Mouse (Mus musculus): ENCODE data around the gene Ntf3. TPM values are rescaled to one million over a fixed set of nuclear protein-coding genes. Genes with fewer than 3 reads are reported as not detected.

Gene Ntf3
- polyA plus RNA-seq, 1 experiment from 2014 or later, result 5.5 TPM

DNA sequence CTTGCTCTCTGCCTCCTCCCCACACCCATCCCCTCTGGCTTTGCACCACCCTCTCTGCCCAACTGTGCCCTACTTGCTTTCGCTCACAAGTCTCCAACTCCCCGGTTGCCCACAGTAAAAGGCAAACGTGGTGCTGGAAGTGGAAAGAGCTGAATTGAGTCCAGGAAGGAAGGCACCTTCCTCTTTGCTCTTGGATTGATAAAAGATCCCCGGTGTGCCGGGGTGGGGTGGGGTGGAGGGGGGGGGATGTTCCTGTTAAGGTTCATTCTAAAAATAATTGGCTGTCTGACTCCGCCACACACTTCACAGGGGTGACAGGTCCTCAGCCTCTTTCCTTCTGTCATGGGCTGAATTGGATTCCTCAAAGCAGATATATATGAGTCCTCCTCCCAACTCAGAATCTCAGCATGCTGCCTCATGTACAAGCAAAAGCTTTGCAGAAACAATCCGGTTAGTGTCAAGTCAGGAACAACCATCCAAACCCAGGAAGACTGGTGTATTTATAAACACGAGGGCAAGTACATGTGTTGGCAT, 24.6 kb downstream of the Ntf3 start:
- WGBS, result 74% methylated on average over 8 of the region's 8 CpGs
- Histone ChIP-seq H3K9ac (ENCODE audit: low read depth, low read length) (no peak overlapping the region), H3K27ac (ENCODE audit: low read depth, low read length) (no peak overlapping the region), H3K4me1 (ENCODE audit: control insufficient read depth, insufficient read depth, low read depth, low read length) (no peaks in the 10 kb centered on the region), H3K36me3 (ENCODE audit: control insufficient read depth, insufficient read depth, low read length) (no peaks in the 10 kb centered on the region), H3K4me2 (ENCODE audit: low read length) (no peak overlapping the region), H3K4me3 (ENCODE audit: low read length) (no peak overlapping the region), H3K9me3 (ENCODE audit: control insufficient read depth, low read length) (no peaks in the 10 kb centered on the region), H3K27me3 (replicated peaks; ENCODE audit: control insufficient read depth, insufficient read depth, low read length) (no peaks in the 10 kb centered on the region)
- no peak for ATAC-seq

GRCm38 (mm10) chr6:126141472-126141871, 25.2 kb downstream of the Ntf3 start:
- Histone ChIP-seq H3K4me2 (ENCODE audit: low read length) (no peak overlapping the region), H3K9ac (ENCODE audit: low read depth, low read length) (no peak overlapping the region), H3K27me3 (replicated peaks; ENCODE audit: control insufficient read depth, insufficient read depth, low read length) (no peaks in the 10 kb centered on the region), H3K9me3 (ENCODE audit: control insufficient read depth, low read length) (no peaks in the 10 kb centered on the region), H3K4me3 (ENCODE audit: low read length) (no peak overlapping the region), H3K4me1 (ENCODE audit: control insufficient read depth, insufficient read depth, low read depth, low read length) (no peaks in the 10 kb centered on the region), H3K27ac (ENCODE audit: low read depth, low read length) (no peak overlapping the region), H3K36me3 (ENCODE audit: control insufficient read depth, insufficient read depth, low read length) (no peaks in the 10 kb centered on the region)
- 65% methylated on average over 13 of the region's 13 CpGs for WGBS
- no peak for ATAC-seq

DNA sequence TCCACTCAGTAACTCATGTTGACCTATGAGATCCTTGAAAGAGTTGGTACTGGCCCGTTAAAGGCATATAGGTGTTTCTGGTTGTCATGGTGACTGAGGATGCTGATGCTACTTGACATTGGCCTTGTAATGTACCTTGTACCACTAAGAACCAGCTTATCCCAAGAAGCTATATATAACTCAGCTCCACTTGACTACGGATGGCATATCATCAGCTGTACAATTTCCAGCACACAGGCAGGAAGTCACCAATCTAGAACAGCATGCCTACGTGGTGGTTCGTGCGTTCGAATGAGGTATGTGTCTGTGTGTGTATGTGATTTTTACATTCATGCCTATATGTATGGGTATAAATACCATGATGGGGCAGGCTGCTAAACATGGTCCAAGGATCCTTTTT, 25.7 kb downstream of the Ntf3 start:
- Histone ChIP-seq H3K4me3 (ENCODE audit: low read length) (no peak overlapping the region), H3K9ac (ENCODE audit: low read depth, low read length) (no peak overlapping the region), H3K27ac (ENCODE audit: low read depth, low read length) (no peak overlapping the region), H3K4me1 (ENCODE audit: control insufficient read depth, insufficient read depth, low read depth, low read length) (no peaks in the 10 kb centered on the region), H3K36me3 (ENCODE audit: control insufficient read depth, insufficient read depth, low read length) (no peaks in the 10 kb centered on the region), H3K4me2 (ENCODE audit: low read length) (no peak overlapping the region), H3K27me3 (replicated peaks; ENCODE audit: control insufficient read depth, insufficient read depth, low read length) (no peaks in the 10 kb centered on the region), H3K9me3 (ENCODE audit: control insufficient read depth, low read length) (no peaks in the 10 kb centered on the region)
- no peak for ATAC-seq
- 94% methylated on average over 6 of the region's 6 CpGs for WGBS

- Histone ChIP-seq H3K4me2 (ENCODE audit: low read length) (no peak overlapping the region), H3K4me1 (ENCODE audit: control insufficient read depth, insufficient read depth, low read depth, low read length) (no peaks in the 10 kb centered on the region), H3K36me3 (ENCODE audit: control insufficient read depth, insufficient read depth, low read length) (no peaks in the 10 kb centered on the region), H3K9me3 (ENCODE audit: control insufficient read depth, low read length) (no peaks in the 10 kb centered on the region), H3K27me3 (replicated peaks; ENCODE audit: control insufficient read depth, insufficient read depth, low read length) (no peaks in the 10 kb centered on the region), H3K9ac (ENCODE audit: low read depth, low read length) (no peak overlapping the region), H3K27ac (ENCODE audit: low read depth, low read length) (no peak overlapping the region), H3K4me3 (ENCODE audit: low read length) (no peak overlapping the region)
- 76% methylated on average over 2 of the region's 2 CpGs for WGBS
- no peak for ATAC-seq
Measured at GRCm38 (mm10) chr6:126140416-126140815, 26.3 kb downstream of the Ntf3 start.

GRCm38 (mm10) chr6:126134155-126134906, 32.4 kb downstream of the Ntf3 start:
- H3K4me2 ChIP-seq (ENCODE audit: low read length), result no peak overlapping the region
- 63% methylated on average over 19 of the region's 19 CpGs for WGBS
- H3K9ac ChIP-seq (ENCODE audit: low read depth, low read length), result no peak overlapping the region
- H3K4me3 ChIP-seq (ENCODE audit: low read length), result no peak overlapping the region
- no peak overlapping the region for H3K27ac ChIP-seq (ENCODE audit: low read depth, low read length)
- no peaks in the 10 kb centered on the region for H3K4me1 ChIP-seq (ENCODE audit: control insufficient read depth, insufficient read depth, low read depth, low read length)
- no peaks in the 10 kb centered on the region for H3K36me3 ChIP-seq (ENCODE audit: control insufficient read depth, insufficient read depth, low read length)
- no peaks in the 10 kb centered on the region for H3K9me3 ChIP-seq (ENCODE audit: control insufficient read depth, low read length)
- ATAC-seq, result no peak
- H3K27me3 ChIP-seq (replicated peaks; ENCODE audit: control insufficient read depth, insufficient read depth, low read length), result no peaks in the 10 kb centered on the region

DNA sequence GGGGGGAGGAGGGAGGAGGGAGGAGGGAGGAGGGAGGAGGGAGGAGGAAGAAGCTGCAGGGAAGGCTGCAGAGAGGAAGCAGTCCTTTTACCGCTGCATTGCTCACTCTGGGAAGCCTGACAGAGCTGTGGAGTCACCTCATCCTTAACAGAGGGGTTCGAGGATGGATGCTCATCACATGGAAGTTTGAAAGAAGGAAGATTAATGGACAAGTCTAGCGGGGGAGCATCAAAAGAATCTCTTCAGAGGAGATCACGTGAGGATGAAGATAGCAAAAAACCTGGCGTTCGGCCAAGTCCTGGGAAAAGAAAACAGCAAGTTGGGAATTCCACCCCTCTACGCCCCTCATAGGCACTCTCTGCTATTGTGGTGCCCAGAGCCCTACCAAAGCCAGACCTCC, 38.5 kb downstream of the Ntf3 start:
- H3K27ac ChIP-seq (ENCODE audit: low read depth, low read length), result no peak overlapping the region
- H3K27me3 ChIP-seq (replicated peaks; ENCODE audit: control insufficient read depth, insufficient read depth, low read length), result no peaks in the 10 kb centered on the region
- no peak overlapping the region for H3K9ac ChIP-seq (ENCODE audit: low read depth, low read length)
- no peak overlapping the region for H3K4me2 ChIP-seq (ENCODE audit: low read length)
- 57% methylated on average over 7 of the region's 7 CpGs for WGBS
- ATAC-seq, result no peak
- H3K4me3 ChIP-seq (ENCODE audit: low read length), result no peak overlapping the region
- no peaks in the 10 kb centered on the region for H3K4me1 ChIP-seq (ENCODE audit: control insufficient read depth, insufficient read depth, low read depth, low read length)
- no peaks in the 10 kb centered on the region for H3K36me3 ChIP-seq (ENCODE audit: control insufficient read depth, insufficient read depth, low read length)
- H3K9me3 ChIP-seq (ENCODE audit: control insufficient read depth, low read length), result no peaks in the 10 kb centered on the region

DNA sequence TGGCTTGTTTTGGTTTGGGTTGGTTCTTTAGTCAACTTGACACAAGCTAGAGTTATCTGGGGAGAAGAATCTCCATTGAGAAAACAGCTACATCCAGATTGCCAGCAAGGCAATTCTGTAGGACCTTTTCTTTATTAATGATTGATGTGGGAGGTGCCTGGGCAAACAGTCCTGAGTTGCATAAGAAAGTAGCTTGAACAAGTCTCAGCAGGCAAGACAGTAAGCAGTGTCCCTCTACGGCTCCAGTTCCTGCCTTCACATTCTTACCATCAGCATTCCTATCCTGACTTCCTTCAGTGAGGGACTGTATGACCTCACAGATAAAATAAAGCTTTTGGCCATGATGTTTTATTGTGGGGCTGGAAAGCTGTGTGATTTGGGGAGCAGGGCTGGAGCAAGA, 48.5 kb downstream of the Ntf3 start:
- H3K9me3 ChIP-seq (ENCODE audit: control insufficient read depth, low read length), result no peaks in the 10 kb centered on the region
- no peak overlapping the region for H3K4me3 ChIP-seq (ENCODE audit: low read length)
- no peak overlapping the region for H3K27ac ChIP-seq (ENCODE audit: low read depth, low read length)
- H3K4me2 ChIP-seq (ENCODE audit: low read length), result no peak overlapping the region
- no peak for ATAC-seq
- H3K4me1 ChIP-seq (ENCODE audit: control insufficient read depth, insufficient read depth, low read depth, low read length), result no peaks in the 10 kb centered on the region
- WGBS, result 48% methylated on average over 1 of the region's 1 CpGs
- H3K27me3 ChIP-seq (replicated peaks; ENCODE audit: control insufficient read depth, insufficient read depth, low read length), result no peaks in the 10 kb centered on the region
- no peaks in the 10 kb centered on the region for H3K36me3 ChIP-seq (ENCODE audit: control insufficient read depth, insufficient read depth, low read length)
- H3K9ac ChIP-seq (ENCODE audit: low read depth, low read length), result no peak overlapping the region

GRCm38 (mm10) chr6:126117191-126117590, 49.5 kb downstream of the Ntf3 start:
- no peak overlapping the region for H3K9ac ChIP-seq (ENCODE audit: low read depth, low read length)
- no peak for ATAC-seq
- no peaks in the 10 kb centered on the region for H3K9me3 ChIP-seq (ENCODE audit: control insufficient read depth, low read length)
- no peak overlapping the region for H3K4me2 ChIP-seq (ENCODE audit: low read length)
- no peaks in the 10 kb centered on the region for H3K4me1 ChIP-seq (ENCODE audit: control insufficient read depth, insufficient read depth, low read depth, low read length)
- no peaks in the 10 kb centered on the region for H3K27me3 ChIP-seq (replicated peaks; ENCODE audit: control insufficient read depth, insufficient read depth, low read length)
- no peak overlapping the region for H3K4me3 ChIP-seq (ENCODE audit: low read length)
- H3K36me3 ChIP-seq (ENCODE audit: control insufficient read depth, insufficient read depth, low read length), result no peaks in the 10 kb centered on the region
- no peak overlapping the region for H3K27ac ChIP-seq (ENCODE audit: low read depth, low read length)
- WGBS, result 69% methylated on average over 8 of the region's 8 CpGs

GRCm38 (mm10) chr6:126114934-126115633, 51.6 kb downstream of the Ntf3 start:
- Histone ChIP-seq H3K4me2 (ENCODE audit: low read length) (no peak overlapping the region), H3K4me3 (ENCODE audit: low read length) (no peak overlapping the region), H3K27ac (ENCODE audit: low read depth, low read length) (no peak overlapping the region), H3K9ac (ENCODE audit: low read depth, low read length) (no peak overlapping the region), H3K36me3 (ENCODE audit: control insufficient read depth, insufficient read depth, low read length) (no peaks in the 10 kb centered on the region), H3K27me3 (replicated peaks; ENCODE audit: control insufficient read depth, insufficient read depth, low read length) (no peaks in the 10 kb centered on the region), H3K4me1 (ENCODE audit: control insufficient read depth, insufficient read depth, low read depth, low read length) (no peaks in the 10 kb centered on the region), H3K9me3 (ENCODE audit: control insufficient read depth, low read length) (no peaks in the 10 kb centered on the region)
- no peak for ATAC-seq
- WGBS, result 70% methylated on average over 10 of the region's 10 CpGs
